Mouse (Mus musculus): ENCODE data around the gene Pate3. TPM values are rescaled to one million over a fixed set of nuclear protein-coding genes. Genes with fewer than 3 reads are reported as not detected.
"Not testable (repeated sequence)": the region's sequence is repeated elsewhere in the genome, so short reads cannot be mapped to it uniquely, and the experiment has no call there.

Pate3 gene
- total RNA-seq (2021), result not detected in 2 replicates
- long read RNA-seq, experiment 1, result 0 reads
- long read RNA-seq, experiment 2, result 0 reads

DNA sequence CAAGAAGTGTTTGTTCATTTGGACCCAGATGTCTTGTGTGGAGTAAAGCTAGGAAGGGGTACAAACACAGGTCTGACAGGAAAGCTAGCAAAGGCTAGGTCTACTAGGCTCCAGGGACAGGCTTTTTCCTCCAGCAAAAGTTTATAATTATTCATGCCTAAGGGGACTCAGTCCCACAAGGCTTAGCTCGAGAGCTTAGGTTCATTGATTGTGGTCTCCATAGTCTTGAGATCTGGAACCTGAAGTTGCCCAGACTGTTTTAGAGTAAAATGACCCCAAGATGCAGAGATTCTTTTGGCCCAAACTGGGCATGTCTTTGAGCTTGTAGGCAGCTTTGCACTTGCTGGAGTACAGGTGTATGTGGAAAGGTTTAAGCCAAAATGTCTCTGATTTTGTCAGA lies at the start of gene Pate3:
TSS of gene Pate3 (minus strand) at position 101 of the 400 bp plus-strand sequence.
- no peak for DNase-seq

GRCm38 (mm10) chr9:35691924-35692323 lies 43.9 kb upstream of the Pate3 start:
- no peak for DNase-seq

DNA sequence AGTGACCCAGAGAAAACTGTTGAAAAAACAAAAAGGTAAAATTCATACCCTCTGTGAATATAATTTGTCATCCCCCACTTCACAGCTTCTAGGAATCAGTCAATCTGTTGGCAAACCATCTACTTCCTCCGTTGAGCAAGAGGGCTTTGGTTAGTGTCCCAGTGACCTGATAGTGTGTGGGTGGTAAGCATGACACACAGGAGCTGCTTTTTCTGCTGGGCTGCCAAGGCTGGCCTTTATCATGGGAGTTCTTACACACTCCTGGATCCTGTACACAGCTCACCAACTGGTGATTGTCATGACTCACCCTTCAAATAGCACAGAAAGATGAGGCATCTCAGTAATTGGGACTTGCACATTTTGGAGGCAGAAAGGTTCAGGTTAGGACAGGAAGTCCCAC lies 39.0 kb upstream of the Pate3 start, which contains the start of gene Pate1:
TSS of gene Pate1 (minus strand) at position 378 of the 400 bp plus-strand sequence.
- no peak for DNase-seq

GRCm38 (mm10) chr9:35673557-35673956 lies 25.6 kb upstream of the Pate3 start:
- DNase-seq, result no peak

GRCm38 (mm10) chr9:35632981-35633380 lies 15.0 kb downstream of the Pate3 start:
- no peak for DNase-seq

DNA sequence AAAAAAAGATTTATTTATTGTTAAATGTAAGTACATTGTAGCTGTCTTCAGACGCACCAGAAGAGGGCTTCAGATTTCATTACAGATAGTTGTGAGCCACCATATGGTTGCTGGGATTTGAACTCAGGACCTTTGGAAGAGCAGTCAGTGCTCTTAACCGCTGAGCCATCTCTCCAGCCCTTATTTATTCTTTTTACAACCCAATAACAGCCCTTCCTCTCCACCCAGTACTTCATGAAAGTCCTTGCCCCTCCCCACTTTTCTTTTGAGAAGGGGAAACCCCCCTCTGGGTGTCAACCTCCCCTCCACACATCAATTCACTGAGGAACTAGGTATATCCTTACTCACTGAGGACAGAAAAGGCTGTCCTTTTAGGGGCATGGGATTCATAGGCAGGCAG lies 31.2 kb downstream of the Pate3 start:
- DNase-seq, result not testable (repeated sequence)

- no peak for DNase-seq
Observed at GRCm38 (mm10) chr9:35614005-35614404, 34.0 kb downstream of the Pate3 start.

- no peak for DNase-seq
Observed at GRCm38 (mm10) chr9:35611841-35612240, 36.2 kb downstream of the Pate3 start, which contains the start of gene Pate4. Pate4 (minus strand) TSS chr9:35611941.

DNA sequence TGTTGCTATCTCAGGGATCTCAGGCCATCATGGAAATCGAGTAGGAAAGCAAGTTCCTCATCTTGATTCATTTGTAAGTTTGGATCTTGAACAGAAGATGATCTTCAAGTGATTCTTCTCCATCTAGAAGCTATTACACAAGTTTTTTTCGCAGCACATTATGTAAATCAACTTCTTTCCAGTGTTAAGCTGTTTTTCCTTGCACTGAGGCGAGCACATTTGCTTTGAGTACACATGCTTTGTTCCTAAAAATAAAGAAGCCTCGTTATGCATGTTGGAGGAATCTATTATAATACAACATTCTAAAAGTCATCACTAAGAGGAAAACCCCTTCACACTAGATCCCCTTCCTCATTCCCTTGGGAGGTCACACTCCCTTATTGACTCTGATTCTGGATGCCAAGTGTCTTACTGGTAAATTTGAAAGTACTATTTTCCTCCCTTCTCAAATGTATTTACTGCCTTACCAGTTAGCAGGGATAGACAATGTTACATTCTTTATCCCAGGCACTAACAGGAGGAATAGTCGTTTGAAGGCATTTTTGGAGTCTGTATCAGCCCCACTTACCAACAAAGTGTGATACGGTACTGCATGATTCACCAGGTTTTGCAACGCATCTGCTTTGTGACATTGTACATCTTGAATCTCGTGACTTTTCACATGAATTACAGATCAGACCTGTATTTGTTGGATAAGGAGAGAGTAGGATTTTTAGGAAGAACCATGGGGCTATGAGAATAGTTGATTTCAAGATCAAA lies 40.2 kb downstream of the Pate3 start:
- no peak for DNase-seq

Other genes starting within 250 kb of the Pate3 start
- 22.1 and 24.4 TPM in 2 replicates for gene Cdon, start 227.1 kb downstream of the Pate3 start, total RNA-seq (2021)
- gene Gm1113, start 129.9 kb downstream of the Pate3 start, total RNA-seq (2021), result not detected in 2 replicates
- gene Ddx25, start 89.7 kb downstream of the Pate3 start, total RNA-seq (2021), result 0.67 and 0.68 TPM in 2 replicates
- 14.1 and 16.3 TPM in 2 replicates for gene Pus3, start 89.6 kb downstream of the Pate3 start, total RNA-seq (2021)
- 0.26 TPM in 1 of 2 replicates, not detected in the other for gene Pate2, start 77.9 kb downstream of the Pate3 start, total RNA-seq (2021)
- 4.2 and 5.4 TPM in 2 replicates for gene Hyls1, start 77.8 kb downstream of the Pate3 start, total RNA-seq (2021)
- not detected in 2 replicates for gene Pate4, start 36.3 kb downstream of the Pate3 start, total RNA-seq (2021)
- gene Pate1, start 39.2 kb upstream of the Pate3 start, total RNA-seq (2021), result not detected in 2 replicates
- gene Gm17677, start 92.8 kb upstream of the Pate3 start, total RNA-seq (2021), result not detected in 2 replicates
- not detected in 2 replicates for gene Gm17727, start 129.9 kb upstream of the Pate3 start, total RNA-seq (2021)
- gene Gm27235, start 141.9 kb upstream of the Pate3 start, total RNA-seq (2021), result not detected in 2 replicates
- not detected in 2 replicates for gene D730048I06Rik, start 141.9 kb upstream of the Pate3 start, total RNA-seq (2021)
- not detected in 2 replicates for gene 9230110F15Rik, start 195.9 kb upstream of the Pate3 start, total RNA-seq (2021)

Data from adrenal gland, postnatal 14 days (tissue).